18 mouse cellular contexts compared by ENCODE assay signal in the genomic region with DNA sequence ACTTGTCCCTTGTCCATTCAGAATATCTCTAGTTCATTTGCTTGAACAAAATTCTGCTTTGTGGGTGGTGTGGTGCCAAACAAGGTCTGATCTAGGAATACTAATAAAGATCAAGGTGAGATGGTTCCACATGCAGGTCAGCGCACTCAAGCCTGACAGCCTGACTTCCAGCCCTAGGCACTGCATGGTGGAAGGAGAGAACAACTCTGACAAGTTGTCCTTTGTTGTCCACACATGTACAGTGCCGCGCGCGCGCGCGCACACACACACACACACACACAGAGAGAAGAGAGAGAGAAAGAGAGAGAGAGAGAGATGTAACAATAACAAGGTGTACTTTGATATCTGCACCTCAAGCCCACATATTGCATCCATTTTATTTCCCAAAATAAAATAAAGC.
"Had no signal": no experiment of that assay in that cellular context is flagged by ENCODE, and none has a peak within 500 bp of the region (broad histone marks: within the 10 kb centered on the region; RNA-seq: fewer than 3 reads in every experiment).

No protein-coding gene starts in this region.

- H3K27me3 ChIP-seq: liver, embryonic 12.5 days; midbrain, embryonic 12.5 days; neural tube, embryonic 12.5 days; neural tube, embryonic 15.5 days had no signal

- DNase-seq: lung, adult 18-20 months; lung, embryonic 14.5 days; lung, postnatal 10 days; lung, postnatal 4 days; retina, postnatal 1 day; right cerebral cortex, adult 18-20 months; right cerebral cortex, postnatal 25 days; right cerebral cortex, postnatal 4 days; spleen, adult 18-20 months; thymus, adult 18-20 months; thymus, postnatal 14 days; thymus, postnatal 36 days had no signal

- ATAC-seq: liver, embryonic 12.5 days had no signal

- H3K27ac ChIP-seq: liver, embryonic 12.5 days; liver, embryonic 14.5 days; midbrain, embryonic 12.5 days; neural tube, embryonic 12.5 days; neural tube, embryonic 15.5 days had no signal

- H3K9me3 ChIP-seq: liver, embryonic 12.5 days; midbrain, embryonic 12.5 days; neural tube, embryonic 12.5 days; neural tube, embryonic 15.5 days had no signal

- H3K9ac ChIP-seq: liver, embryonic 12.5 days; liver, embryonic 14.5 days; lung, embryonic 14.5 days; midbrain, embryonic 12.5 days; neural tube, embryonic 12.5 days; neural tube, embryonic 15.5 days had no signal

- H3K4me3 ChIP-seq: liver, embryonic 12.5 days; midbrain, embryonic 12.5 days; myocyte; neural tube, embryonic 12.5 days; neural tube, embryonic 15.5 days had no signal

- H3K4me2 ChIP-seq: liver, embryonic 12.5 days; lung, embryonic 14.5 days; midbrain, embryonic 12.5 days; neural tube, embryonic 12.5 days; neural tube, embryonic 15.5 days had no signal

- H3K4me1 ChIP-seq: liver, embryonic 12.5 days; midbrain, embryonic 12.5 days; neural tube, embryonic 12.5 days; neural tube, embryonic 15.5 days had no signal

- H3K36me3 ChIP-seq: liver, embryonic 12.5 days had no signal
